Mouse (Mus musculus): Measurements from ENCODE around the gene Ifi211.
"Not testable (repeated sequence)": the region's sequence is repeated elsewhere in the genome, so short reads cannot be mapped to it uniquely, and the experiment has no call there.

Ifi211 gene

GRCm38 (mm10) chr1:173912548-173913255 lies at the start of gene Ifi211:
Gene Ifi211, minus strand, starts transcription at chr1:173913046.
- peak; percentile 24 to 44 for DNase-seq

- not testable (repeated sequence) for DNase-seq
Measured at GRCm38 (mm10) chr1:173961491-173961890, 48.6 kb upstream of the Ifi211 start.

GRCm38 (mm10) chr1:173959998-173960397 lies 47.2 kb upstream of the Ifi211 start:
- not testable (repeated sequence) for DNase-seq

- not testable (repeated sequence) for DNase-seq
Measured at GRCm38 (mm10) chr1:173955839-173956527, 43.1 kb upstream of the Ifi211 start.

GRCm38 (mm10) chr1:173955071-173955796 lies 42.4 kb upstream of the Ifi211 start:
- no peak for DNase-seq

DNA sequence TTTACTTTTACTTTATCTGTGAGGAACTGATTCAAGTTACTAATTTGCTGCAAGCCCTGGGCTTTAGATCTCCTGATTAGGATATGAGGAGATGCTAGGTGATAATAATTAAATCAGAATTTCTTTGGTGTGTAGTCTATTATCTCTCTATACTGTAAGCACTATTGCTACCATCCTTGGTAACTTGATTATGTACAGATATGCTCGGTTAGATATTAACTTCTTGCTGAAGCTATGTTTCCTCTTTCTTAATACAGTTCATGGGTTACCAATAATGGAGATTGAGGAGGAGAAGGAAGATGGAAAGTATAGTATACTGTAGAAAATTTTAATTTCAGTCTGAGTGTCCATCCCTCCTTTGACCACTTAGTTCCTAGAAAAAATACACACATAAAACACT lies 40.7 kb upstream of the Ifi211 start:
- no peak for DNase-seq

DNA sequence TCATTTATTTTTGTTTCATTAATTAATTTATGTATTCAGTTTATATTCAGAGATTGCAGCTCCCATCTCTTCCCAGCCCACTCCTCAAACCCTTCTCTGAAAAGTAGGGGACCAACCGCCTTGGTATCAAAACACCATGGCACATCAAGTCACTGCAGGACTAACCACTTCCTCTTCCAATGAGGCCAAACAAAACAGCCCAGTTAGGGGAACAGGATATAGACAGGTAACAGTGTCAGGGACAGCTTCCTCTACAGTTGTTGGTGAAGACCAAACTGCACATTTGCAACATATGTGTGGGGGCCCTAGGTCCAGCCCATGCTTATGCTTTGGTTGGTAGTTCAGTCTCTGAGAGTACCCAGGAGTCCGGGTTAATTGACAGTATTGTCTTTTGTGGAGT lies 36.2 kb upstream of the Ifi211 start:
- DNase-seq = not testable (repeated sequence)

GRCm38 (mm10) chr1:173942780-173943066 lies 29.9 kb upstream of the Ifi211 start:
- peak in 1 of 2 experiments; percentile 5 for DNase-seq

- DNase-seq = peak in 1 of 2 experiments; percentile 2
Measured at GRCm38 (mm10) chr1:173941924-173942779, 29.3 kb upstream of the Ifi211 start, which contains the start of the genes Mndal and Ifi203. Gene Mndal, minus strand, starts transcription at chr1:173942491. Gene Ifi203, minus strand, starts transcription at chr1:173942672.

DNA sequence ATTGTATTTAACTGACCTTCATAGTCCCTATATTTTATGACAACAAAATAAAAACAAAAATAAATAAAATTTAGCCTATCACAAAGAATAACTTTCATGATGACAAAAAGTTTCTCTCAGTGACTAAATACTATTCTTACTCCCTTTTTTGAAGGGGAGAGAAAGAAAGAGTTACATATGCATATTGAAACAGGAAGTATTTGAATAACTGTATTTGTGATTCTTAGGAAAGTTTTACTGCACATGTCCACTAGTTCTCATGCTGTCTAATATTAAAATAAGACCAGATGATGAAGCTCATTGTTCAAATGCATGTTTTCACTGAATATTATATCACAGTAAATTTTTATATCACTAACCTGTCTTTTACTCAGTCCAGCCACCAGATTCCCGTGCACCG lies 28.7 kb upstream of the Ifi211 start:
- DNase-seq = not testable (repeated sequence)

DNA sequence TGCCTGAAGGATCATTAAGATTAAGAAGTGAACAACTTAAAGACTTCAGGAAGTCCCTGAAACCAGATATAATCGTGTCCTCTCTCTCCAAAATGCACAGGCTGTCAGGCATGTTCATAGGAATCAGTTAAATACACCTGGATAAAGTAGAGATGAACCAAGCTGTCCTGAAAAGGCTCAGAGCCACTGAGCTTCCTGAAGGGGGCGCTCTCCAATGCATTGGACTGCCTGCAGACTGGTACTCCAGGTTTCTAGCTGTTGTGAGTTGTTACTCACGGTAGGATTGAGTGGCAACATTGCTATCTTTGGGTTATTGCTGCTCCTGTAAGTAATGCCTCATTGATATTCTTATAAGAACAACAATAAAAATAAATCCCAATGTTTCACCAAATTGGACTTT lies 6.4 kb upstream of the Ifi211 start:
- DNase-seq = not testable (repeated sequence)

DNA sequence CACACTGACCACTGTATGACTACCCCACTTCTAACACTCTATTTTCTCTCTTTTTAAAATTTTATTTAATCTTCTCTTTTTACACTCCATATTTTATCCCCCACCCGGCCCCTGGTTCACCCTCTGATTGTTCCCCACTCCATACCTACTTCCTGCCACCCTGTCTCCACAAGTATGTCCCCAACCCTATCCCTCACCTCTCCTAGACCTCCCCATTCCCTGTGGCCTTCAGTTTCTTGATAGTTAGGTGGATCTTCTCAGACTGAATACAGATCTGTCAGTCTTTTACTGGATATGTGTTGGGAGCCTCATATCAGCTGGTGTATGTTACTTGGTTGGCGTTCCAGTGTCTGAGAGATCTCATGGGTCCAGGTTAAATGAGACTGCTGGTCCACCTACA lies 1.7 kb upstream of the Ifi211 start:
- no peak for DNase-seq

DNA sequence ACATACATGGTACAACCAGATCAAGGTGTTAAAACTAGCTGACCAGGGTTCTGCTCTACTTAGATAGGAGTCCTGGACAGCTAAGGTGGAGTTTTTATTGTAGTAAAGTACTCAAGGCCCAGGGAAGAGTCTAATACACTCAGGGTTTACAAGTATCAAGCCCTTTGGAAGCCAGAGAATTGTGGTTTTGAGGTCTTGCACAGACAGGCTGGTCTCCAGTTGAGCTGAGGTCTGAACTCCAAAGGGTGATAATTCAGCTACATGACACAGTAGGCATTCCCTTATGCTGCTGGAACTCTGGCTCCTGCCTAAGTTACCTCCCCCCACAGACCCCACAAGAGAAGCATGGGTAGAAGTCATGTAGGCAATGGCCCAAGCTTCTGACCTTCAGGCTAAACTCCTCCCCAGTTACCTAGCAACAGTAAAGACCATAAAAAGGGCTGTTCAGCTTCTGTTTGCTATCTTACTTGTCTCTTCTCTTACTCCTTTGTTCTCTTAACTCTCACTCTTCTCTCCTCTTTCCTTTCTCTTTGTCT lies 478 bp upstream of the Ifi211 start:
- DNase-seq = not testable (repeated sequence)

DNA sequence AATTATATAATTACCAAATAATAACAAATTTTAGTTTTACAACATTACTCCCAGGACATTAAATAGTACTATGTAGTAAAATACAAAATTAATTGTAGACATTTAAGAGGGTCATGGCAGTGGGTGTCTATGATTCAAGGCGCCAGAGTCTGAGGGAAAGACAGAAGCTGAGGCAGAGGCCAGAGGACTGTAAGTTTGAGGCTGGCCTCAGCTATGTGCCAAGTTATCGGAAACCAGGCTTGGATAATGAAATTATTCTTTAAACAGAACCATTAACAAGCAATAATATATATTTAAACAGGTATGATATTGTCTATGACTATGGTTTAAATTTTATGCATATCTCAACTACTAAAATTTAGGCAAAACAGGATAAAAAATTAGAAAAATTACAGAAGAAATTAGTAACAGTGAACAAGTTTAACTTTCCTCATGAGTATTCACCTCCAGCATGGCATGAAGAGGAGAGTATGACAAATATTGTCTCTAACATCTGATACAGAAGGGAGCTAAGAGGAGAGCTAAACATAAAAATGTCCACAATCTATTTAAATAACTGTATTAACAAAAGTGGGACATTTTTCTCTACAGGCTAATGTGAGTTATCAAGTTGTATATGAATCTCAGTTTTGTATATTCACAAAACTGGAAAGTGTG lies 910 bp downstream of the Ifi211 start:
- DNase-seq = no peak

DNA sequence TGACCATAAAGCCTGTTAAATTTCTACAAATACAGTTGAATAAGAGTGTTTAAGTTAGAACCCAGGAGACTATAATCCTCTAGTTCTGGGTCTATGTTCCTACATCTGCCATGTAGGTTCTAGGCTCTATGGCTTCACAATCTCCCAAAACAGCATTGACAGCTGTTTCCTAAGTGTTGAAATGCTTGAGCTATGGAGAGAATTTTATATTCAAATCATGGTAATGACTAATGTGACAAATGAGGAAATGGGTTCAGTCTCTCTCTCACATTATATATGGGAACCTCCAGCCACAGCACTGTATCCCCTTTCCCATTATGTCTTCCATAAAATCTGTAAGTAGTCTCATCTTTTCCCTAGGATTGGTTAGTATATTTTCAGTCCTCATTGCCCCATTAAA lies 4.5 kb downstream of the Ifi211 start:
- DNase-seq = not testable (repeated sequence)

DNA sequence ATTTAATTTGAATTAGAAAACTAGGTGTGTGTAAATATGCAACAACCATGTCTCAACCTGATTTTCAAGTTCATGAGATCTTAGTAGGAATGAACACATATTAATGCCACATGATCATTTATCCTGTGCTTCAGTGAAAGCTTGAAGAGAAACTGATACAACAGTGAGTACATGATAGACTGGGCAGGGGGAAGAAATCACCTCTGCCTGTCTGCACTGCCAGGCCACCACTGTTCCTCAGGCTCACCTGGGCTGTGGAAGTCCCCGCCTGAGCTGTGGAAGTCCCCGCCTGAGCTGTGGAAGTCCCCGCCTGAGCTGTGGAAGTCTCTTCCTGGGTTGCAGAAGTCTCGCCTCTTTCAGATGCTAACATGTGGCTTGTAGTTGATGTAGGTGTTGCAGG lies 7.0 kb downstream of the Ifi211 start:
- DNase-seq = not testable (repeated sequence)

GRCm38 (mm10) chr1:173889741-173890140 lies 23.1 kb downstream of the Ifi211 start:
- DNase-seq = not testable (repeated sequence)

- DNase-seq = not testable (repeated sequence)
Measured at GRCm38 (mm10) chr1:173887026-173887787, 25.6 kb downstream of the Ifi211 start.

DNA sequence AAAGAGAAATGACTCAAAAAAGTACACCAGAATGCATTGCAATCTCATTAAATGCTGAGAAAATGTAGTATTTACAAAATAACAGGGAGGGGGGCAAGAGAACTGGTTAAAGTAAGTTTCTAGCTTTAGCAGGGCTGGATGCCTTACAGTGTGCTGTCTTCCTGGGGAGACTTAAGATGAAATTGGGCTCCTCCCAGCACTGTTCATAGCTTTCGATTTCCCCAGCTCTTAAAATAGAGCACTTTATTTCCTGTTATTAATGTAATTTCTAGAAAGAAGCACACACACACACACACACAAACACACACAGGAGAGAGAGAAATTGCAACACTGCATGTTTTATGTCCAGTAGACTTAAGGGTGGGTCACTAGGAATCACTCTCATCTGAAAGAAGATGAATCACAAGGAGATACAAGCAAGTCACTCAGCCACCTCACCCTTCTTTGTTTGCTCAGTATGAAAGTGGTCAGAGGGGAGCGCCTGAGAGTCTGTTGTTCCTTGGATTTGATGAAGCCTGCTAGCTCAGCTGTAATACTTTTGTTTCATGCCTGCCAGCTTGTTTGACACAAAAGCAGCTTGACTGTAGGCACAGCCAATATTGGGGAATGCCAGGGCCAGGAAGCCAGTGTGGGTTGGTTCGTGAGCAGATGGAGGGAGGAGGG lies 32.7 kb downstream of the Ifi211 start:
- DNase-seq = peak; percentile 39 to 54

DNA sequence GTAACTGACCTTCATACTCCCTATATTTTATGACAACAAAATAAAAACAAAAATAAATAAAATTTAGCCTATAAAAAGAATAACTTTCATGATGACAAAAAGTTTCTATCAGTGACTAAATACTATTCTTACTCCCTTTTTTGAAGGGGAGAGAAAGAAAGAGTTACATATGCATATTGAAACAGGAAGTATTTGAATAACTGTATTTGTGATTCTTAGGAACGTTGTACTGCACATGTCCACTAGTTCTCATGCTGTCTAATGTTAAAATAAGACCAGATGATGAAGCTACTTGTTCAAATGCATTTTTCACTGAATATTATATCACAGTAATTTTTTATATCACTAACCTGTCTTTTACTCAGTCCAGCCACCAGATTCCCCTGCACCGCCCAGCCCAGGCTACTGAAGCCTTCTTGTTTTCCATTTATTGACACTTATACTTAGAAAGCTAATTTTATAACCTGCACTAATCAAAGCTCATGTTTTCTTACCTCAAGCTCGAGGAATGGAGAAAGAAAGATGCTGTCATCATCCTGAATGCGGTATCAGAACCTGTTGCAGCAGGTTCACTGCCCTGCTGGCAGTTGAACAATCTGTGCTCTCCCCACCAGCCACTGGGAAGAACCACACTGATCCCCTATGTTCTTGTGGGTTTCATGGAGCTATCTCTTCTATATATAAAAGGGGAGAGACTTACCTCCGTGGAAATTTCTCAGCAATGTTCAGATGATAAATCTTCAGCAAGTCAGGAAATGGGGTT lies 33.4 kb downstream of the Ifi211 start:
- DNase-seq = not testable (repeated sequence)
